Mouse (Mus musculus) testis, adult 2 months (tissue): ENCODE measurements around the gene Smim17.

Experiments used
- CTCF ChIP-seq: fragments of 200-500 bp; IDR thresholded peaks from 2 replicates; pipeline ENCODE4 v1.5.1; 2012; ENCODE audit warnings: low read depth, mild to moderate bottlenecking, inconsistent platforms, low read length, moderate library complexity; ENCODE audit not compliant: control insufficient read depth, insufficient read depth, insufficient replicate concordance
- POLR2A ChIP-seq: fragments of 200-500 bp; IDR thresholded peaks from 2 replicates; pipeline ENCODE4 v1.6.1; 2012; ENCODE audit warnings: low read depth, mild to moderate bottlenecking, inconsistent platforms, low read length, moderate library complexity; ENCODE audit not compliant: control insufficient read depth

GRCm38 (mm10) chr7:6441173-6441572, 42.7 kb downstream of the Smim17 start:
- no peak for TF ChIP-seq POLR2A
- TF ChIP-seq CTCF, result no peak
